Mouse (Mus musculus): Measurements from ENCODE around the gene Boc.

Boc gene

GRCm38 (mm10) chr16:44558471-44559329 lies at the start of gene Boc:
Gene Boc, minus strand, starts transcription at chr16:44558897.
- peak; percentile 84 for DNase-seq

GRCm38 (mm10) chr16:44606643-44607042 lies 47.9 kb upstream of the Boc start:
- no peak for DNase-seq

GRCm38 (mm10) chr16:44604021-44604616 lies 45.4 kb upstream of the Boc start:
- DNase-seq: no peak

GRCm38 (mm10) chr16:44601999-44602794 lies 43.5 kb upstream of the Boc start:
- DNase-seq: no peak

DNA sequence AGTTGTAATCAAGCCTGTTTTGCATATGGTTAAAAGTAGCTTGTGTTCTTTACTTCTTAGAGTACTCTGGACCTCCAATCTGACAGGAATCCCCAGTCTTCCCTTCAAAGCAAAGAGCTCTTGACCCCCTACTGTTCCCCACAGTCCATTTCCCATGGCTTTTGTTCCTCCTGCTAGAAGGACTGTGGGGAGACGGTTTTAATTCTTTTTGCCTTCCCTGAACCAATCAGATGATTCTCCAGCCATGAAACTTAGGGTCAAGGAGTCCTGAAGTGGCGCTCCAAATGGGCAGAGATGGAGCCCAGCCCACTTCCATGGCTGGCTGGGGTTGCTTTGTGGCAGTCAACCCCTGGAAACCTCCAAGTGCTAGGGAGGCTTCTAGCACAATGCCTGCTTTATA lies 42.5 kb upstream of the Boc start:
- no peak for DNase-seq

DNA sequence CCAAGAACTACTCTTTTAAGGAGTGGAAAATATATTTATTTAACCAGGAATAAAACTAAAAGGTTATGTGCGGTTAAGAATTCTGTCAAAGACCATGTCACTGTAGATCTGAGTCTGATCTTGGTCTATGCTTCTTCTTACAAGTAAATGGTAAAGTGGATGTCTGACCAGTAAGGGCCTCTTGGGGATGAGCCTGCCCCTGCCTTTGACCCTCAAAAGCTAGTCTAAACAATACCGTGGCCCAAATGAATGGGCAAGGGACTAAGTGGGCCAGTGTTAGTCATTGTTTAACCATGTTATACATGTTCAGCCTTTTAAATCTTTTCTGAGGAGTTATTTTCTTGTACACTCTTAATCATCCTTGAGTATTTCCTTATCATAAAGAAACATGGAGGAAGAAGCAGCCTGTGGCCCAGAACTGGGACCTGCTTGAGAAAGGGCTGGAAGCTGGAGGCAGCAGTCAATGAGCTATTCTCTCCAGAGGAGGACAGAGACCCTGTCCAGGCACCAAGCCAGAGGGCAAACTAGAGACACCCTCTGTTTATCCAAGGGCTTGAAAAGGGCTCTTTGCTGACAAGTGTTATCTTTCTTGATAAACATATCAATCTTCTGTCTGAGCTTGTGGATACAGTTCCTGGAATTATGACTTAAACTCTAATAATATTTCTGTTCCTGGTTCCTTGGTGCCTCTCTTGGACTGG lies 38.6 kb upstream of the Boc start:
- DNase-seq: no peak

DNA sequence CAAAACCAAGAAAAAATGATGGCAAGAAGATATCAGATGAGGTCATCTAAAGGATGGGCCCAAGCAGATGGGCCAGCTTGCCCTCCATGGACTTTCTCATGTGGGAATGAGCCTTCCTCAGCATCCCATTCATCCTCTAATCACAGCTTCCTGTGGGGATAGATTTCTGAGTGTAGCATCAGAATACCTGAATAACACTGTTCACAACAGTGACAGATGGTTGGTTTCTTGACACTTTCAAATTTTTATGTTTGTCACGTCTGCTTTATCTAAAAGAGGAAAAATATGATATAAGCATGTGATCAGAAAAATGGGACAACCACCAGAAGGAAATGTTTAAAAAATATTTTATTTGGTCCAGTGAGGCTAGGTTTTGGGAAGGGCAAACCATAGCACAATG lies 30.8 kb upstream of the Boc start:
- DNase-seq: no peak

DNA sequence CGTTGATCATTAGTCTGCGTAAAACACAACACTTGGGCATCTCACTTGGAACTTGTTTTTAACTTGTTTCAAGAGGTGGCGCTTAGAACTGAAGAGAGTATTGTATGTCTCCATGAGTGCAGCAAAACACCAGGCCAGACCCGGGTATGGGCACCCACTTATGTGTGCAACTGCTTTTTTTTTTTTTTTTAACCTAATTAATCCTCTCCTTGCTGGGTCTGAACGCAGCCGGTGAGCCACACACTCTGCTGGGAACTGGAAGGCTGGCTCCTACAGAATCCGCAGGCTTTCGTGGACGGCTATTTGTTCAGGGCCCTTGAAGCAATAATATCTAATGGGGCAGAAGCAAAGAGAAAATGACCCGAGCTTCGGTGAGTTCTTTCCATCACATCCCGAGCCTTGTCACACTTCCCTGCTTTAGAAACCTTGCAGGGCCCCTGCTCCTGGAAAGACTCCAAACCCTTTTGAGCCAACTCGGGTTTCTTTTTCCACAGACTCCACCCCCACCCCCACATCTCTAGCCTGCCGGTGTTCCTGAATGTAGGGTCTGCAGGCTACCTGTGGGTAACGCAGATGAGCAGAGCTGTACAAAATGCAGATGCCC lies 20.8 kb upstream of the Boc start:
- peak; percentile 27 for DNase-seq

DNA sequence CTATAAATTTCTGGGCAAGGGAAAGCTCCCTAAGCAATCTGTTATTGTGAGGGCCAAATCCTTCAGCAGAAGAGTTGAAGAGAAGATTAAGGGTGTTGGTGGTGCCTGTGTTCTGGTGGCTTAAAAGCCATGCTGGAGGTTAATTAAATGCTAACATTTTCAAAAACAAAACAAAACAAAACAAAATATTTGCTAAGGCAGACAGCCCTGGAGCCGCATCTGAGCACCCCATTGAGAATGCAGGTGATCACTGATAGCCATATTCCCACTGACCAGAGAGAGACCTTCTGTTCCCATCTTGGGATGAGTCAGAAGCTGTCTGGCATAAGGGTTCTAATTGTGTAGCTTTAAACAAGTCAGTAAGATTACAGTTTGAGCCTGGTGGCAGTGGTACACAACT lies 19.9 kb upstream of the Boc start:
- DNase-seq: no peak

GRCm38 (mm10) chr16:44568056-44568455 lies 9.4 kb upstream of the Boc start:
- no peak for DNase-seq

DNA sequence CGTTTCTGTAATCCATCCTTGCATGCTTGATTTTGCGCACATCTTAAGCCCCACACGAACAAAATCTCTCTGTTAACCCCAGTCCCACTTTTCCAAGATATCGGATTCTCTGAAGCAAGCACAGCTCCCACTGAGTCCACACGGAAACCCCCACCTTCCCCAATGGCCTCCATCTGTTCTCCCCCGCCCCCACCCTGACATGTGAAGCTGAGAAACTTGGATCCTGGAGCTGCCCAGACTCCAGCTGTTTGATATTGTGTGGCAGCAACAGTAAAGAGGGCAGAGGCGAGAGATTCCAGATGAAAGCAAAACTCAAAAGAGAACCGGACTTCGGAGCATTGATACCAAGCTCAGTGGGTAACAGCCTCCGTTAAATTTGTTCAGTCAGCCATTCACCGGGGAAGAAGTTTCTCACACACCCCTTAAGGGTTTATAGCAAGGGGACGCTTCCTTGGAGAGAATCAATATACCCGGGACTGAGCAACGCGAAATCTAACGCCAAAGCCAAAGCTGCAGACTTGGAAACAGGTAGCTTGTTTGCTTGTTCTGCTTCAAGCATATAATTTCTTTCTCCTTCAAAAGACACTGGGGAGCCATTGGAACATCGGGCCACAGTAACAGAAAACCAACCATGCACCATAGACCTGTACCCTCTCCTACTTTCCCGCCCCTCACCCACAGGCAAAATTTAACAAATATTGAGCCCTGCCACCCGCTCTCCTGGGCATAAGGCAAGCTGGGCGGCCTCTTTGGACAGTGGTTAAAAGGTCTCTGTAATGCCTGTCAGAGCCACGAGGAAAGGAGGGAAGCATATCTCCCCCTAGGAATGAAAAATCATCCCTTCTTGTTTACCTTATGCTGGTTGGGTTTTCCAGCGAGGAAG lies 6.9 kb upstream of the Boc start:
- no peak for DNase-seq

DNA sequence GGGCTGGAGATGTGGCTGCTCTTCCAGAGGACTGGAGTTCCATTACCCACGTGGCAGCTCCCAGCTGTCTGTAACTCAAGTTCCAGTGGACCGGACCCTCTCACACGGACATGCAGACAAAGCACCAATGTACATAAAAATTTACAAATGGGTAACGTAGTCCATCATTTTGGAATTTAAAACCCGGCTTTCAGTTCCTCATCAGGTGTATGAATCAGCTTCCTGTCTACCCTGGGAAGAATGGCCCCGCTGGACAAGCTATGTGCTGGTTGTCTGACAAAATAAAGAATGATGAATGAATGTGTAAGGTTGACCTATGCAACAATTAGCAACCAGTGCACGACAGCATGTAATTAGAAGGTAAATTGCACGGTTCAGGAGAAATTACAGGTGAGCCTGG lies 5.7 kb upstream of the Boc start:
- no peak for DNase-seq

- DNase-seq: no peak
Measured at GRCm38 (mm10) chr16:44562061-44562460, 3.4 kb upstream of the Boc start.

- DNase-seq: no peak
Measured at GRCm38 (mm10) chr16:44560214-44560613, 1.5 kb upstream of the Boc start.

- DNase-seq: no peak
Measured at GRCm38 (mm10) chr16:44559330-44559695, 616 bp upstream of the Boc start.

- peak; percentile 86 for DNase-seq
Measured at GRCm38 (mm10) chr16:44557661-44558470, 831 bp downstream of the Boc start.

DNA sequence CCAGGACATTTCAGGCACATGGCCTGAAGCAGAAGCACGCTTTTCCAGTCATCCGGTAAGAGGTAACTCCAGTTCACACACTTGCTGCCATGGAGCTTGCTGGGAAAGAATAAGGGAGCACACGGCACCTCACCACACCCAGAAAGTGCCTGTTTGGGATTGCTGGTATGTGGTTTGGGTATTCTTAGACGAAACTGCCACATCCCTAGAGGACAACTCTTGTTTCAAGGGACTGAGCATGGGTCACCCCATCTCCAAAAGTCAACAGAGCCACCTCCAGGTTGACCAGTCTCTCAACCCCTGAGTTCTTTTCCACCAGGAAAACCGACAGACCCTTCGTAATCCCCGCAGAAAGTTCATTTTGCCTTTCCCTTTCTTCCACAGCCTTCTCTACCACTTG lies 1.6 kb downstream of the Boc start:
- DNase-seq: no peak

DNA sequence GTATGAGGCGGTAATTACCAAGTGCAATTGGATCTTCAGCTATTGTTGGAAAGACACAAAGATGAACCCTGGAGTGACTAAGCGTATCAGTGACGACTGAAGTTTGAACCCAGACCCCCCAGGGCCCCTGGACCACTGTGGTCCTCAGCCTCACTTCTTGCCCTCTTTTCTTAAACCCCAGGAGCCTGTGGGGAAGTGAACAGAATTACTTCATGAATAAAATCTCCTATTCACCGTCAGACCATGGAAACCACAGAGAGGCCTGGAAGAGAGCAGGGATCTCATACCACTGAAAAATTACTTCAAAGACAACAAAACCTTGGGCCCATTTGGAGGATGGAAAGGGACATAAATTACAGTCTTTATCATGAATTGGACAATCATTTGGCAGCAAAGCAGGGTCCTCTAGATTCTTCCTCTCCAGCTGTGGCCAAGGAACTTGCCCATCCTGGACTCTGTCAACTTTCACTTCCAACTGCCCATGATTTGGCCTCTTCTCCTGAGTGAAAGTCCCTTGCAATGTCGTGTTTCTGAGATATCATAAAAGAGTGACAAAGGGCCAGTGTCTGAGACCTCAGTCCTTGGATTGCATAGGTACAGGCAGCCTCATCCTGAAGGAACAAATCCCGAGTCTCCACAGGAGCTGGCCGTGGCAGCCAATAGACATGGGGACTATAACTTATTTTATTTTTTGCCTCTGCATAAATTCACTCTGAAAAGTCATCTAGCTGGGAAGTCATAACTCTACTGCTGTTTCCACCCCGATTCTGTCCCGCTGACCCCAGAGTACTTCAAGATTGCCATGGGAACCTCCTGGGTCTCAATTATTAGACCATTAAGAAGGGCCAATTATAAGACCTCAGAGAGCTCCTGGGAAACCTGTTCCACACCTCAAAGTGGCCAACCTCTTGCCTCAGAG lies 2.6 kb downstream of the Boc start:
- no peak for DNase-seq

DNA sequence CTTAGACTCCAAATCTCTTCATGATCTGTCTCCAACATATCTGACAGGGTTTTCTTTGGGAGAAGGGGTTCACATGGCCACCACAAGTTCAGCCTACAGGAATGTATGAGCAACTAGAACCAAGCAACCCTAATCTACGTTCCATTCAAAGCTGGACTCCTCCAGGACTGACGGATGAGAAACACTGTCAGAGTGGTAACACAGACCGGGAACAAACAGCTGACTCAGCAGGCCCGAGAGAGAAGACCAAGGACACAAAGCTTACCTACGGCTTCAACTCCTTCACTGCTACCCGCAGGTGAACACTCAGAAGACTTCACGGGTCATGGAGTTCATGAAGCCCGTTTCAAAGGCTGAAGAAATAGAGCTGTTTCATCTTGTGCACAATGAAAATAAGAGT lies 4.8 kb downstream of the Boc start:
- no peak for DNase-seq

DNA sequence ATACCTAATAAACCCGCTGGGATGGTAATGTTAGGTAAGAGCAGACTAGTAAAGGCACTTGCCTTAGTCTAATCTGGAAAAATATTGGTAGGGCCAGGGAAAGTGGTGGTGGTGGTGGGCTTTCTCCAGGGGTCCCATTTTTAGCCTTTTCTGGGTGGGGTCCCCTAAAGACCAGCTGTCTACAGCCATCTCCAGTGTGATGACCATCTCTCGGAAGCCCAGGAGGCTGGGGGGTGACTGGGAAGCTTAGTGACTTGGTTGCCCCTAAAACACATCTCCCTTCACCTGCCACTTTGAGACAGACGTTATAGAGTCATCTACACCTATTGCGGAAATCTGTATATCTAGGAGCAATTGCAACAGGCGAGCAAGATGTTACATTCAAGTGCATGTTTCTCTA lies 6.0 kb downstream of the Boc start:
- DNase-seq: no peak

Data from kidney, postnatal 10 days (tissue).